ENCODE assay signal across 9 mouse cellular contexts in the genomic region with DNA sequence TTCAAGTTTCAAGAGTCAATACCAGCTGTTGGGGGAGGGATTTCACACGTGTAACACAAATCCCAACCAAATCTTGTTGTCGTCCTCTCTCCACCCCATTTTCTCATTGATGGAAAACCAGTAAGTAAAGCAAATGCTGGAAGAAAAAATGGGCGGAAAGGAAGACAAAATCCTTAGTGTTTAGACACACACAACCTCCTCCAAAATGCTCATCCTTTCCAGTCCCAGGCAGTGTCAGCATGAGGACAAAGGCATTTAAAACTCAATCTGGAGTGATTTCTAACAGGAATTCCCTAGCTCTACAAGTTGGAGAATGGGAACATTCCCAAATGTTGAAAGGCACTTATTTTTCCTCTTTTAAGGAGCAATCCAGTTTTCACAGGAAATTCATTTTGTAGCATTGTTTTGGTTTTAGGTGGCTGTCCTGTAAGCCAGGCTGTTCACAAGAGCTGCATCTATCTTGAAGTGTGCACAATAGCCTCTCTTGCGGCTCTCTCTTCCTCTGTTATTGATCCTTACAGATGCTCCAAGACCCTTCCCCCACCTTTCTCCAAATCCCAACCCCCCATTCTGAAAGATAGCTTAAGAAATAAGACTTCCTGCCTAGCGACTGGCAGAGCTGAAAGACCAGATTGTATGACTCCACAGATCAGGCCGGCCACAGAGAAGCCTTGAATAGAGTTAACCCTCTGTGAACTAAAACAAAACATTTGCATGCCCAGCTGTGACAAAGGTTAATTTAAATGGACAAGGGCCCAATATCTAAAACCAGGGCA.
DNase-seq lines count a peak whose midpoint lies in the region; ATAC-seq and TF ChIP-seq lines count a peak whose summit lies in the region.
"Had no signal": no experiment of that assay in that cellular context is flagged by ENCODE, and none has a peak within 500 bp of the region (broad histone marks: within the 10 kb centered on the region; RNA-seq: fewer than 3 reads in every experiment).

No protein-coding gene starts in this region.

- H3K4me3 ChIP-seq in intestine, embryonic 16.5 days (ENCODE audit: low read length), result no peak overlapping the region
- H3K4me3 ChIP-seq in intestine, postnatal 0 days (ENCODE audit: low read depth, low read length), result no peak overlapping the region
- no peak overlapping the region for H3K4me3 ChIP-seq in hindbrain, embryonic 11.5 days (ENCODE audit: low read depth, low read length)
- H3K4me3 ChIP-seq in midbrain, embryonic 15.5 days, result no peak overlapping the region
- H3K4me3 ChIP-seq: embryonic facial prominence, embryonic 15.5 days had no signal

- DNase-seq in adrenal gland, postnatal 25 days, result peak; percentile 2
- DNase-seq in hindbrain, embryonic 11.5 days (ENCODE audit: low spot score), result peak; percentile 63
- DNase-seq in spleen, postnatal 14 days (ENCODE audit: low spot score in 2 of 2), result no peak
- DNase-seq in layer of hippocampus, adult 9-10 months (ENCODE audit: low spot score), result no peak
- DNase-seq in heart, adult 9 months (ENCODE audit: low spot score in 2 of 2), result no peak

- H3K4me1 ChIP-seq in intestine, embryonic 16.5 days (ENCODE audit: control insufficient read depth, insufficient read depth, low read length), result peaks cover 6% of the 10 kb centered on the region; the same call in 1 of the 2 replicates
- H3K4me1 ChIP-seq in intestine, postnatal 0 days (replicated peaks; ENCODE audit: control insufficient read depth, insufficient read depth, low read length), result no peaks in the 10 kb centered on the region
- peaks cover 2% of the 10 kb centered on the region; the same call in 1 of the 2 replicates for H3K4me1 ChIP-seq in hindbrain, embryonic 11.5 days (replicated peaks; ENCODE audit: control insufficient read depth, insufficient read depth, low read length)
- H3K4me1 ChIP-seq in midbrain, embryonic 15.5 days, result peaks cover 9% of the 10 kb centered on the region

- no peaks in the 10 kb centered on the region for H3K36me3 ChIP-seq in intestine, embryonic 16.5 days (ENCODE audit: control insufficient read depth, insufficient read depth, low read length)
- H3K36me3 ChIP-seq in intestine, postnatal 0 days (ENCODE audit: control insufficient read depth, insufficient read depth), result no peaks in the 10 kb centered on the region
- H3K36me3 ChIP-seq in hindbrain, embryonic 11.5 days (ENCODE audit: control insufficient read depth, insufficient read depth, low read length), result no peaks in the 10 kb centered on the region
- H3K36me3 ChIP-seq in midbrain, embryonic 15.5 days (replicated peaks), result no peaks in the 10 kb centered on the region
- H3K36me3 ChIP-seq: embryonic facial prominence, embryonic 15.5 days had no signal

- no peaks in the 10 kb centered on the region for H3K27me3 ChIP-seq in intestine, embryonic 16.5 days (replicated peaks; ENCODE audit: control insufficient read depth, insufficient read depth, low read length)
- no peaks in the 10 kb centered on the region for H3K27me3 ChIP-seq in intestine, postnatal 0 days (replicated peaks; ENCODE audit: control insufficient read depth, insufficient read depth, low read length)
- H3K27me3 ChIP-seq in hindbrain, embryonic 11.5 days (ENCODE audit: control insufficient read depth, insufficient read depth, low read length), result no peaks in the 10 kb centered on the region
- H3K27me3 ChIP-seq in midbrain, embryonic 15.5 days (replicated peaks), result no peaks in the 10 kb centered on the region
- H3K27me3 ChIP-seq: embryonic facial prominence, embryonic 15.5 days had no signal

- no peak overlapping the region for H3K27ac ChIP-seq in intestine, embryonic 16.5 days (ENCODE audit: low read length)
- H3K27ac ChIP-seq in intestine, postnatal 0 days (ENCODE audit: low read depth, low read length), result no peak overlapping the region
- peak overlapping the region; percentile 66 for H3K27ac ChIP-seq in hindbrain, embryonic 11.5 days (ENCODE audit: low read depth, low read length)
- no peak overlapping the region for H3K27ac ChIP-seq in midbrain, embryonic 15.5 days
- H3K27ac ChIP-seq: embryonic facial prominence, embryonic 15.5 days had no signal

- WGBS in intestine, embryonic 16.5 days, result 21% methylated on average over 6 of the region's 6 CpGs
- 42% methylated on average over 6 of the region's 6 CpGs for WGBS in intestine, postnatal 0 days
- WGBS in hindbrain, embryonic 11.5 days, result 5% methylated on average over 6 of the region's 6 CpGs
- WGBS in midbrain, embryonic 15.5 days, result 7% methylated on average over 6 of the region's 6 CpGs

- H3K9ac ChIP-seq in intestine, embryonic 16.5 days (ENCODE audit: low read depth, low read length), result no peak overlapping the region
- H3K9ac ChIP-seq in intestine, postnatal 0 days (ENCODE audit: low read depth, low read length), result no peak overlapping the region
- H3K9ac ChIP-seq in hindbrain, embryonic 11.5 days (ENCODE audit: low read depth, low read length), result no peak overlapping the region
- no peak overlapping the region for H3K9ac ChIP-seq in midbrain, embryonic 15.5 days
- H3K9ac ChIP-seq: embryonic facial prominence, embryonic 15.5 days had no signal

- H3K4me2 ChIP-seq in intestine, embryonic 16.5 days (ENCODE audit: low read depth, low read length), result no peak overlapping the region
- no peak overlapping the region for H3K4me2 ChIP-seq in intestine, postnatal 0 days (replicated peaks; ENCODE audit: low read depth)
- H3K4me2 ChIP-seq in hindbrain, embryonic 11.5 days (replicated peaks; ENCODE audit: low read depth, low read length), result 0 out of 2 replicates have a peak overlapping the region, but pooled peaks have one; percentile 3
- H3K4me2 ChIP-seq in midbrain, embryonic 15.5 days, result no peak overlapping the region
- H3K4me2 ChIP-seq: embryonic facial prominence, embryonic 15.5 days had no signal

- ATAC-seq in intestine, embryonic 16.5 days, result 0 out of 2 replicates have a peak, but pooled peaks have one; percentile 28
- ATAC-seq in intestine, postnatal 0 days, result no peak
- peak; percentile 87 for ATAC-seq in hindbrain, embryonic 11.5 days (ENCODE audit: low FRiP score)
- peak; percentile 62; the same call in 1 of the 2 replicates for ATAC-seq in midbrain, embryonic 15.5 days (replicated peaks)

- TF ChIP-seq CTCF in intestine, postnatal 0 days (IDR thresholded peaks at IDR 0.05; ENCODE audit: low read depth), result no peak

- no peaks in the 10 kb centered on the region for H3K9me3 ChIP-seq in intestine, embryonic 16.5 days (ENCODE audit: control insufficient read depth, low read length)
- no peaks in the 10 kb centered on the region for H3K9me3 ChIP-seq in intestine, postnatal 0 days (ENCODE audit: control insufficient read depth)
- no peaks in the 10 kb centered on the region for H3K9me3 ChIP-seq in hindbrain, embryonic 11.5 days (ENCODE audit: control insufficient read depth, low read length)
- no peaks in the 10 kb centered on the region for H3K9me3 ChIP-seq in midbrain, embryonic 15.5 days
- H3K9me3 ChIP-seq: embryonic facial prominence, embryonic 15.5 days had no signal

Comparison
In these comparisons a context has a peak if more than half of its experiments do, and no peak if none do; other contexts are left out.
1. DNase-seq: peak in adrenal gland, postnatal 25 days (single experiment) and hindbrain, embryonic 11.5 days (single experiment); none in spleen, postnatal 14 days (0 of 2), layer of hippocampus, adult 9-10 months (single experiment) and heart, adult 9 months (0 of 2).